Mouse (Mus musculus): ENCODE data around the gene Hoxc9. TPM values are rescaled to one million over a fixed set of nuclear protein-coding genes. Genes with fewer than 3 reads are reported as not detected.

Gene Hoxc9
- polyA plus RNA-seq, 1 experiment from 2014 or later = not detected

DNA sequence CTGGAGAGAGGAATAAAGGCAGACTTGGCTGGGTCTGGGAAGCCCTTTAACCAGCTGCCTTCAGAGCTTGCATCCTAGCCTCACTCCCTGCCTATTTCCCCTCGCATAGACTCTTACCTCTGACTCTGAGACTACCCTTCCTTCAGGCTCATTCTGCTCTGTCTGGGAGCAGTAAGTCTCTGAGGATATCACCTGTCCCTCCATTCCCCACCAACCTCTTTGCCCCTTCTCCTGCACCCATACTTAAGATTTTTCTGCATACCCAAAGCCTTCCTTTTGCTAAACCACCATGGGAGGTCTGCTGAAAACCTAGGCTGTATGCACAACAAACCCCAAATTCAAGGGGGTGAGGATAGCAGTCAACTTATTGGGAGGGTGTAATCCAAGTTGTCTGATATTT lies 3.7 kb downstream of the Hoxc9 start:
- no peak for DNase-seq (ENCODE audit: low spot score)

DNA sequence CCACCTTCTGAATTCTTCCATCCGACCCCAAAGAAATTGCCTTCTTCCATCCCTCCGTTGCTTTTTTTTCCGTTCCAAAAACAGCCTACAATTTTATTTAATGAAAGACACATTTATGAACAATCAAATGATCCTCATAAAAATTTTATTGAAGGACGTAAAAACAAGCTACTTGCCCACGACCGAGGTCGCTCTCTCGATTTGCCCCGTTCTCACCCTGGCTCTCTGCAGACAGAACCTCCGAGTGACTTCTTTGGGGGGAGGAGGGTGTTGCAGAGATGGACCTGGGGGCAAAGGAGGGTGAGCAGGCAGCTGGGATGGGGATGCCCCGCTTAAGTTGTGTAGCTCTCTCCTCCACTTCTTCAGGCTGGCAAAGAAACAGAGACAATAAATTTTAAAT lies 4.1 kb downstream of the Hoxc9 start:
- Histone ChIP-seq H3K9ac (ENCODE audit: low read length) (no peak overlapping the region), H3K27me3 (ENCODE audit: control insufficient read depth, insufficient read depth, low read length) (peaks cover 99% of the 10 kb centered on the region), H3K4me3 (ENCODE audit: low read depth, low read length) (no peak overlapping the region), H3K9me3 (ENCODE audit: control insufficient read depth, low read length) (no peaks in the 10 kb centered on the region), H3K27ac (ENCODE audit: low read depth, low read length) (no peak overlapping the region), H3K4me1 (replicated peaks; ENCODE audit: control insufficient read depth, insufficient read depth, low read length) (peaks cover 2% of the 10 kb centered on the region; the same call in 1 of the 2 replicates), H3K36me3 (ENCODE audit: control insufficient read depth, insufficient read depth, low read length) (no peaks in the 10 kb centered on the region), H3K4me2 (ENCODE audit: low read depth, low read length, severe bottlenecking) (no peak overlapping the region)
- DNase-seq (ENCODE audit: low spot score) (no peak), ATAC-seq (replicated peaks; ENCODE audit: low FRiP score) (no peak)
- 3% methylated on average over 11 of the region's 11 CpGs for WGBS

More for the DNA sequence above, 3.7 kb downstream of the Hoxc9 start:
- Histone ChIP-seq H3K9ac (ENCODE audit: low read length) (no peak overlapping the region), H3K4me1 (replicated peaks; ENCODE audit: control insufficient read depth, insufficient read depth, low read length) (peaks cover 2% of the 10 kb centered on the region; the same call in 1 of the 2 replicates), H3K4me2 (ENCODE audit: low read depth, low read length, severe bottlenecking) (no peak overlapping the region), H3K27me3 (ENCODE audit: control insufficient read depth, insufficient read depth, low read length) (peaks cover 99% of the 10 kb centered on the region), H3K4me3 (ENCODE audit: low read depth, low read length) (no peak overlapping the region), H3K36me3 (ENCODE audit: control insufficient read depth, insufficient read depth, low read length) (no peaks in the 10 kb centered on the region), H3K27ac (ENCODE audit: low read depth, low read length) (no peak overlapping the region), H3K9me3 (ENCODE audit: control insufficient read depth, low read length) (no peaks in the 10 kb centered on the region)
- ATAC-seq (replicated peaks; ENCODE audit: low FRiP score) = no peak
- WGBS = 0% methylated on average over 1 of the region's 1 CpGs

DNA sequence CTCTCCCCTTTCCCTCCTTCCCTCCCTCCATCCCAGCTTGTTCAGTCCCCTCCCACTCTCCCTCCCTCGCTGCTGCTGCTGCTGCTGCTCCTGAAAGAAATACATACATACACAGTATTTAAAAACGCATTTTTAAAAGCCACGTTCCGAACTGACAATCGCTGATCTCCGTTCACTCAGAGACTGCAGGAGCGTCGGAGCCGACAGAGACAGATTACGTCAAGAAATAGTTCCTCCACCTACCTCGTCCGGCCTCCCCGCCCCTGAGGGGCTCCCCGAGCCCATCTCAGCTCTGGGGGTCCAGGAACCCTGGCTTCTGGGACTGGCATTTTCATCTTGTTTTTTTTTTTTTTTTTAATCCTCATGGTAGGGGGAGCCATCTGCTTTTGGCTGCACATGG lies 4.7 kb downstream of the Hoxc9 start:
- Histone ChIP-seq H3K9ac (ENCODE audit: low read length) (no peak overlapping the region), H3K4me2 (ENCODE audit: low read depth, low read length, severe bottlenecking) (peak overlapping the region; percentile 28; the same call in 1 of the 2 replicates), H3K9me3 (ENCODE audit: control insufficient read depth, low read length) (no peaks in the 10 kb centered on the region), H3K4me1 (replicated peaks; ENCODE audit: control insufficient read depth, insufficient read depth, low read length) (peaks cover 2% of the 10 kb centered on the region; the same call in 1 of the 2 replicates), H3K4me3 (ENCODE audit: low read depth, low read length) (no peak overlapping the region), H3K27me3 (ENCODE audit: control insufficient read depth, insufficient read depth, low read length) (peaks cover 99% of the 10 kb centered on the region), H3K36me3 (ENCODE audit: control insufficient read depth, insufficient read depth, low read length) (no peaks in the 10 kb centered on the region), H3K27ac (ENCODE audit: low read depth, low read length) (no peak overlapping the region)
- no peak for ATAC-seq (replicated peaks; ENCODE audit: low FRiP score)
- no peak for DNase-seq (ENCODE audit: low spot score)
- WGBS = under 1% methylated on average over 14 of the region's 14 CpGs

DNA sequence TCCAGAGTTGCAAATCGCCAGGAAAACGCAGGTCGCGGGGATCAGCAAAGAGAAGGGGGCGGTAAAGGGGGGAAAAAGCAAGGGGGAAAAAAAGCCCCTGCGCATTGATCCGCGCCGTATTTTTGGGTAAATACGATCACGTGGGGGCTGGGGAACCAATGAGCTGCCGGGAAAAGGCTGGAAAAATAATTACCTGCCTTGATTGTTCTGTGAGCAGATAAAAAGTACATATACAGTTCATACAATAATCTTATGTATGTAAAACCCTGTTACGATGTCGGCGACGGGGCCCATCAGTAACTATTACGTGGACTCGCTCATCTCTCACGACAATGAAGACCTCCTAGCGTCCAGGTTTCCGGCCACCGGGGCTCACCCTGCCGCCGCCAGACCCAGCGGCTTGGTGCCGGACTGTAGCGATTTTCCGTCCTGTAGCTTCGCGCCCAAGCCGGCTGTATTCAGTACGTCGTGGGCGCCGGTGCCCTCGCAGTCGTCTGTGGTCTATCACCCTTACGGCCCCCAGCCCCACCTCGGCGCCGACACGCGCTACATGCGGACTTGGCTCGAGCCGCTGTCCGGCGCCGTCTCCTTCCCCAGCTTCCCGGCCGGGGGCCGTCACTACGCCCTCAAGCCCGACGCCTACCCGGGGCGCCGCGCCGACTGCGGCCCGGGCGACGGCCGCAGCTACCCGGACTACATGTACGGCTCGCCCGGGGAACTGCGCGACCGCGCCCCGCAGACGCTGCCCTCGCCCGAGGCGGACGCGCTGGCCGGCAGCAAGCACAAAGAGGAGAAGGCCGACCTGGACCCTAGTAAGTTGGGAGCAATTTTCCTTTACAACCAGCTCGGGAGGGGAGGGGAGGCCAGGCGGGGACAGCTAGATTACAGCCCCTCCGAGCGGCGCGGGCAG lies 5.4 kb downstream of the Hoxc9 start:
- Histone ChIP-seq H3K4me1 (replicated peaks; ENCODE audit: control insufficient read depth, insufficient read depth, low read length) (peaks cover 2% of the 10 kb centered on the region; the same call in 1 of the 2 replicates), H3K9ac (ENCODE audit: low read length) (no peak overlapping the region), H3K36me3 (ENCODE audit: control insufficient read depth, insufficient read depth, low read length) (no peaks in the 10 kb centered on the region), H3K4me3 (ENCODE audit: low read depth, low read length) (peak overlapping the region; percentile 21), H3K9me3 (ENCODE audit: control insufficient read depth, low read length) (no peaks in the 10 kb centered on the region), H3K27me3 (ENCODE audit: control insufficient read depth, insufficient read depth, low read length) (peaks cover 99% of the 10 kb centered on the region), H3K27ac (ENCODE audit: low read depth, low read length) (no peak overlapping the region), H3K4me2 (ENCODE audit: low read depth, low read length, severe bottlenecking) (peak overlapping the region; percentile 28)
- DNase-seq (ENCODE audit: low spot score) (no peak), ATAC-seq (replicated peaks; ENCODE audit: low FRiP score) (0 out of 2 replicates have a peak, but pooled peaks have one; percentile 39)
- WGBS = under 1% methylated on average over 88 of the region's 88 CpGs

DNA sequence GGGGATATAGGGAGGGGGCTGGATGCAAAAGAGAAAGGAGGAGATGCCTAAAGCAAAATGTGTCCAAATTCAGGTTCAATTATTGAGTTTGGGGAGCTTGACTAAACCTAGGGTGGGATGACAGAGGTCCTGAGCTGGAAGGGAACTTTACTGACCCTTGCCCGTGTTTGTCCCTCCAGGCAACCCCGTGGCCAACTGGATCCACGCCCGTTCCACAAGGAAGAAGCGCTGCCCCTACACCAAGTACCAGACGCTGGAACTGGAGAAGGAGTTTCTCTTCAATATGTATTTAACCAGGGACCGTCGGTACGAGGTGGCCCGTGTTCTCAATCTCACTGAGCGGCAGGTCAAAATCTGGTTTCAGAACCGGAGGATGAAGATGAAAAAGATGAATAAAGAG lies 7.5 kb downstream of the Hoxc9 start:
- Histone ChIP-seq H3K36me3 (ENCODE audit: control insufficient read depth, insufficient read depth, low read length) (no peaks in the 10 kb centered on the region), H3K4me2 (ENCODE audit: low read depth, low read length, severe bottlenecking) (no peak overlapping the region), H3K27me3 (ENCODE audit: control insufficient read depth, insufficient read depth, low read length) (peaks cover 99% of the 10 kb centered on the region), H3K9ac (ENCODE audit: low read length) (no peak overlapping the region), H3K27ac (ENCODE audit: low read depth, low read length) (no peak overlapping the region), H3K4me3 (ENCODE audit: low read depth, low read length) (no peak overlapping the region), H3K9me3 (ENCODE audit: control insufficient read depth, low read length) (no peaks in the 10 kb centered on the region), H3K4me1 (replicated peaks; ENCODE audit: control insufficient read depth, insufficient read depth, low read length) (peaks cover 2% of the 10 kb centered on the region; the same call in 1 of the 2 replicates)
- ATAC-seq (replicated peaks; ENCODE audit: low FRiP score) (no peak), DNase-seq (ENCODE audit: low spot score) (no peak)
- under 1% methylated on average over 12 of the region's 12 CpGs for WGBS

DNA sequence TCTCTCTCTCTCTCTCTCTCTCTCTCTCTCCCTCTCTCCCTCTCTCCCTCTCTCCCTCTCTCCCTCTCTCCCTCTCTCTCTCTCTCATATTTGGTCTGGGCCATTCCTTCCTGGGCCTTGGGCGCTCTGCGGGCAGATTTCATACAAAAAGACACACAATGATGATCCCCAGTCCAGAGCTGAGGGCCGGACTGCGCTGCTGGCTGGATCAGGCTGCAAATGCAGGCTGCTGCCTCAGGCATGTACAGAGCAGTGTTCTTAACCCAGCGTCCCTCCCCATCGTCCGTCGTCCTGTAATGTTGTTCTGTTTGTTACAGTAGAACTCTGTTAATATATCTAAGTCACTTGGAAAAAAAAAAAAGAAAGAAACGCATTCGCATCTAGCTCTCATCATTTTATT lies 8.3 kb downstream of the Hoxc9 start:
- Histone ChIP-seq H3K36me3 (ENCODE audit: control insufficient read depth, insufficient read depth, low read length) (no peaks in the 10 kb centered on the region), H3K27me3 (ENCODE audit: control insufficient read depth, insufficient read depth, low read length) (peaks cover 99% of the 10 kb centered on the region), H3K27ac (ENCODE audit: low read depth, low read length) (no peak overlapping the region), H3K4me2 (ENCODE audit: low read depth, low read length, severe bottlenecking) (no peak overlapping the region), H3K4me1 (replicated peaks; ENCODE audit: control insufficient read depth, insufficient read depth, low read length) (peaks cover 2% of the 10 kb centered on the region; the same call in 1 of the 2 replicates), H3K9ac (ENCODE audit: low read length) (no peak overlapping the region), H3K4me3 (ENCODE audit: low read depth, low read length) (no peak overlapping the region), H3K9me3 (ENCODE audit: control insufficient read depth, low read length) (no peaks in the 10 kb centered on the region)
- DNase-seq (ENCODE audit: low spot score) (no peak), ATAC-seq (replicated peaks; ENCODE audit: low FRiP score) (no peak)
- WGBS = under 1% methylated on average over 10 of the region's 10 CpGs

DNA sequence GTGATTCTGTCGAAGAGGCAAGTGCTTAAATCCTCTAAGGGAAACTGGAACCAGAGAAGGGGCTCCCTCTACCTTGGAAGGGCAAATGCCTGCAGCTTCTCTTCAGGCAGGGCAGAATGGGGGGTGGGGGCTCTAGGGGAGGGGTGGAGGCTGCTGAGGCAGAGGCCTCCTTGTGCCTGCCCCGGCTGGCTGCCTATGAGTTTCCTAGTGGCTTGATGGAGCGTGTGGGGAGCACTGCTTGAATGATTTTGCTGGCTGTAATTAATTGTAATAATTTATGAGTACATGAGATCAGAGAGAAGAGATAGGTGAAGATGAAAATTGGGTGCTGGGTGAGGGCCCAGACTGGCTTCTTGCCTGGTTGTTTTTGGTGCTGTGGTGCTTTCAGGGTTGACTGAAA lies 8.7 kb downstream of the Hoxc9 start:
- ATAC-seq (replicated peaks; ENCODE audit: low FRiP score) = no peak
- H3K27ac ChIP-seq (ENCODE audit: low read depth, low read length) = no peak overlapping the region

DNA sequence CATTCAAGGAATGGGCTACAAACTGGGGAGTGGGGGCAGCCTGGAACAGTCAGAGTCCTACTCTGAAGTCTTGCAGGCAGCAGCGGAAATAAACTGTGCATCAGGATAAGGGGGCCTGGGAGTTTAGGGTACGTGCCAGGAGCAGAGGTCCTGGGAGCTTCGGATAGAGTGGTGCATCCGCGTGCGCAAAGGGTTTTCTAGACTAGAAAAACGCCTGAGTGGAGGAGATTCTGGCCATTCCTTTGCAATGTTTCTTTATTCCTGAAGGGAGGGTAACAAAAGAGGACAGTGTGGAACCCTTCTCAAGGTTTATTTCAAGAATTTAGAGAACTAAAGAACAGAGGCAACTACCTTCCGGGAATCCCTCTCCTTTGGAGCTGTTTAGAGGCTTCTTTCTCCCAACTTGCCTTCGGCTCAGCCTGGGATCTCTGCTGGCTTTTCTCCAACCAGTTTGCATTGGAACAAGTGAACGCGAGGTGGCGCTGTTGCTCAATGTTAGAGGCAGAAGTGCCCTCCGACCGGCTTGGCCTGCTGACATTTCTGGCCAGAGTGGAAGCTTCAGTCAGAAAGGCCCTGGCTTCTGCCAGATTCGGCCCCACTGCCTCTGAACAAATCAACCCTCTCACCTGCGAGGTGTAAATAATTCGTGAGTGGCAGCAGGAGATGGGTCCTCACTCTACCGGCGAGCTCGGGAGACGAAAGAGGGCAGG lies 11.0 kb downstream of the Hoxc9 start:
- H3K27ac ChIP-seq (ENCODE audit: low read depth, low read length) = no peak overlapping the region
- H3K36me3 ChIP-seq (ENCODE audit: control insufficient read depth, insufficient read depth, low read length) = no peaks in the 10 kb centered on the region
- DNase-seq (ENCODE audit: low spot score) (peak; percentile 95), ATAC-seq (replicated peaks; ENCODE audit: low FRiP score) (0 out of 2 replicates have a peak, but pooled peaks have one; percentile 51)
- WGBS = 2% methylated on average over 21 of the region's 21 CpGs
- H3K4me1 ChIP-seq (replicated peaks; ENCODE audit: control insufficient read depth, insufficient read depth, low read length) = no peaks in the 10 kb centered on the region
- H3K4me3 ChIP-seq (ENCODE audit: low read depth, low read length) = no peak overlapping the region
- no peak overlapping the region for H3K9ac ChIP-seq (ENCODE audit: low read length)
- peaks cover 99% of the 10 kb centered on the region for H3K27me3 ChIP-seq (ENCODE audit: control insufficient read depth, insufficient read depth, low read length)
- H3K4me2 ChIP-seq (ENCODE audit: low read depth, low read length, severe bottlenecking) = no peak overlapping the region
- no peaks in the 10 kb centered on the region for H3K9me3 ChIP-seq (ENCODE audit: control insufficient read depth, low read length)

More for the DNA sequence above, 8.7 kb downstream of the Hoxc9 start:
- Histone ChIP-seq H3K4me3 (ENCODE audit: low read depth, low read length) (no peak overlapping the region), H3K27me3 (ENCODE audit: control insufficient read depth, insufficient read depth, low read length) (peaks cover 99% of the 10 kb centered on the region), H3K9ac (ENCODE audit: low read length) (no peak overlapping the region), H3K9me3 (ENCODE audit: control insufficient read depth, low read length) (no peaks in the 10 kb centered on the region), H3K4me1 (replicated peaks; ENCODE audit: control insufficient read depth, insufficient read depth, low read length) (peaks cover 2% of the 10 kb centered on the region; the same call in 1 of the 2 replicates), H3K36me3 (ENCODE audit: control insufficient read depth, insufficient read depth, low read length) (no peaks in the 10 kb centered on the region), H3K4me2 (ENCODE audit: low read depth, low read length, severe bottlenecking) (no peak overlapping the region)
- 3% methylated on average over 3 of the region's 3 CpGs for WGBS
- DNase-seq (ENCODE audit: low spot score) = no peak

All from forebrain, embryonic 11.5 days (tissue).